Mouse (Mus musculus) left cerebral cortex, postnatal 14 days (tissue): ENCODE measurements at regions not wholly inside any gene's neighbourhood (a gene's known extent, or its start where the extent isn't known, plus 50 kb on each side); places are given as distances from the start of the nearest gene placed in this dataset.

Experiments
- DNase-seq, 2 experiments: peaks; one replicate each; pipeline ENCODE4 v3.0.0; 2021 to 2022; ENCODE audit warnings: low spot score in 2 of 2, mixed read lengths in 1 of 2
- intact Hi-C: fragments of 180-260 bp; cut with DNase I; formaldehyde crosslinking; loops from one replicate; pipeline ENCODE4 v1.15.1; 2025

DNA sequence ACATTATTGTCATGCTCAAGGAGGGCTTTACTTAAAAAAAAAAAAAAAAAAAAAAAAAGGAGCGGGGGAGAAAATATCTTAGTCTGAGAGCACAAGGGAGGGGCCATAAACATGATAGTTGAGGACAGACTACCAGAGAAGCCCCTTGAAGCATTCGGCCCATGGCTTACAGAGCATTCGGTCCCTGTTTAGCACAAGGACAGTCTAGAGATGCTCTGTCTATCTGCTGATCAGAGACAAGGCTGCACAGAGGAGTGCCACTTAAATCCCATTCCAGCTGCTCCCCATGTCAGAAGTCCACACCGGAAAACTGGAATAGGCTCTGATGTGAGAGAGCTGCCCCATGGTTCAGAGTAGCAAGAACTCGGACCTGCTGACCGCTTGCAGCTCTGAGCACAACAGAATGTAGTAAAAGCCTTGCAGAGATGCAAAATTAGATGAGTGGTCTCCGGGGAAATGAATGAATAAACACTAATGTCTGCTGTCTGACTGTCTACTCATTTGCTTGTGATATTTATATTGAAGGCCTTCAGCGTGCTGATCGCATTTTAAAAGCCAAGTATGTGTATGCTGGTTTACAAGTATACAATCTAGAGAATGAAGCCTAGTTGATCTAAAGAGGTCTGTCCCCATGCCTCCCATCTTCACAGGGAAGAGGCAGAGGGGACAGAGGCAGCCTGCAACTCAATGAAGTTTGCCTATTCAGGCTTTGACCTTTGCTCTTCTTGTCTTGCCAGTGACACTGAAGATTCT is 158.4 kb upstream of the Zbtb20 start:
- DNase-seq, result peak in 1 of 2 experiments; percentile 10
- intact Hi-C loops, result no loop called here

DNA sequence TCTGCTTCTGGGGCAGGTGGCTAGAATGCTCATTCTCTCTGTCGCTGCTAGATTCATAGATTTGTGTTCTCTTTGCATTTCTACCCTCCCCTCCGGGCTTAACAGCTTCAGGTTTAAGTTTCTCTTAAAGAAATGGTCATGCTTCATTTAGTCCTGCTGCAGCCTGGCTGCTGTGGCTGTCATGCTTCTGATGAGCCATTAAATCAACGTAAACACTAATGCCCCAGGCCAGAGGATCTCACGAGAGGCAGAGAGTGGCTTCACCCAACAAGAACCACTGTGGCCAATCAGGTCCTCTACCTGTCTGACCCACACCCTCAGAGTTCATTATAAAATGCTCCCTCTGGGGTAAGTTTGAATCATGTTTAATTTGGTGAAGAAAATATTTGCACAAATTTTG is 173.0 kb upstream of the Zbtb20 start:
- no peak for DNase-seq

DNA sequence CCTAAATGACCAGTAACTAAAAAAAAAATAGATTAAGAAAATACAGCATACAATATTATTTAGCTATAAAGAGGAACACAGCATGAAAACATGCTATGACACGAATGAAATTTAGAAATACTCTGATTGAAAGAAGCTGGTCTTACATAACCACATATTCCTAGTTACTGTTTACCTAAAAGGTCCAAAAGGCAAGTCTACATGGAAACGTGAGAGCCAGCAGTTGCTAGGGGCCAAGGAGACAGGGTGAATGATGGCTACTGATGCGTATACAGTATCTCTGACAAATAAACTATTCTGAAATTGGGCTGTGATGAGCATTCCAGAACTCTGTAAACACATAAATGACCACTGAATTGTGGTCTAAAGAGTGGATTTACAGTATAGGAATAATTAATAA is 194.5 kb upstream of the Zbtb20 start:
- intact Hi-C loops, result no loop called here
- DNase-seq, result no peak

More for the DNA sequence above, 173.0 kb upstream of the Zbtb20 start:
- intact Hi-C loops, result no loop called here

DNA sequence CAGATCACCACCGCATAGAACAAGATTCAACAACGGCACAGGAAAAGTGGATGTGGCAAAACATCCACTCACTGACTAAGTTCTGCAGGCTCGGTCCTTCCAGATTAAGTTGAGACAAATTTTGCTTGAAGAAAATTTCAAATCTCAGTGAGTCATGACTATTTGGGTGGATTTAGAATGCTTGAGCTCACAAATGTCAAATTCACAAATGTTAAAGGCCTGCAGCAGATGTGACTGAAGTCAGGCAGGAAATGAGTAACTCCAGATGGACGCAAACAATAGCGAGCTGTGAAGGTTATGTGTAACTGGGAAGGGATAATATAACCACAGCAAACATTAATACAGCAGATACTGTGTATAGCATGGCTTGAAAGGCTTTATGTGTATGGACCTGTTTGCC is 198.5 kb upstream of the Zbtb20 start:
- DNase-seq, result no peak
- intact Hi-C loops, result no loop called here

DNA sequence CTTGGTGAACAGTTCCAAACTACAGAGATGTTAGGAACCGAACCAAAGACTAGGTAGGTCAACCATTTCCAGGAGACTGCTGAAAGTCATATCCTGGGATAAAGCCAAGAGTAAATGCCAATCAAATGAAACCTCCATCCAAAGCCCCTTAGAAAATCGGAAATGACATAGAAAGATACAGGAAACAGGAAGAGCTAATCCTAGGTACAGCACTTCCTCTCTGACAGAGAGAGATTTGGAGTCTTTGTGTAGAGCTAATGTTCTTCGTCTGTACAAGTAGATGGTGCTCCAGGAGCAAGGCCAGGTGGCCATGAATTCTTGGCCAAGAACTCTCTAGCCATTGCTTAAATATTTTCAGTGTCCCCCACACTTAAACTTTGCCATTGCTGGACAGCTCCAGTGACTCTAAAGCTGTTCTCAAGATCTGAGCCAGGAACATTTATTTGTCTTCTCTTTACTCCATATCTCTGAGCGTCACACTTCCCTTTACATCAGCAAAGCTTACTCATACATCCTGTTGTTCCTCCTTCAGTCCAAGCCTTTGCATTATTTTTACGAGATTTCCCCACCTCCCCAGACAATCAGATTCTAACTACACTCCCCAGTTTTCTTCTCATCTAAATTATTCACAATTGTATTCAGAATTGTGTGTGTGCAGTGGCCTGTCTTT is 199.1 kb upstream of the Zbtb20 start:
- intact Hi-C loops, result no loop called here
- DNase-seq, result no peak

DNA sequence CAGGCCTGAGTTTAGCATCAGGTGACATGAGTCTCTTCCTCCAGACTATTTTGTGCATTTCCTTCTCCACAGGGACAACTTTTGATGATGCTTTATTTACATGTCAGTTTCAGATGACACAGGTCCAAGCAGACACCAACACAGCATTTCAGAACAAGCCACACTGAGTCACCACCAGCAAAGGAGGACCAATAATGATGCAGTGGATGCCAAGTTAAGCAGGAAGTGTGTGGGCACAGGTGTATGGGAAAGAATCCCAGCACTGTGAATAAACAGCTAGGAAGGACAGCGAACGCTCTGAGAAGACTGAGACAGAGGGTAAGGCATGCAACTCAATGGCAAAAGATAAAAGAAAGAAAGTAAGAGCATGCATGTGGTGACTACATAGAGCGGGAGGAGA is 200.7 kb upstream of the Zbtb20 start:
- intact Hi-C loops, result no loop called here

DNA sequence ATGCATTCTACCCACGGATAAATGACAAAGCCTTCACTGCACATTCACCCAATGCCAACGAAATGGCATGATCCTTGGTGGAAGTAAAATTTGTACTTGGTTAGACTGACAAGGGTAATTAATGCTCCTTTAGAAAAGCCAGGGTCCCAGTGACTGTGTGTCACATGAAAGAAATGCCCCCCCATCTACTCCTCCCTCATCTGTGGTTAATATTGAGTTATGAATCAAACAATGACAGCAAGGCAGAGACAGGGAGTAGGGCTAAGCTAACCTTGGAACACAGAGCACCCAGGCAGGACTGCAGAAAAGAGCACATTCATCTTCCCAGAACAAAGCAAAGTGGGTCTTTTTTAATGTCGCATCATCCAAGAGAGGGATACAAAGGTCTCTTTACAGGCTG is 209.1 kb upstream of the Zbtb20 start:
- intact Hi-C loops, result no loop called here

More for the DNA sequence above, 200.7 kb upstream of the Zbtb20 start:
- DNase-seq, result no peak

DNA sequence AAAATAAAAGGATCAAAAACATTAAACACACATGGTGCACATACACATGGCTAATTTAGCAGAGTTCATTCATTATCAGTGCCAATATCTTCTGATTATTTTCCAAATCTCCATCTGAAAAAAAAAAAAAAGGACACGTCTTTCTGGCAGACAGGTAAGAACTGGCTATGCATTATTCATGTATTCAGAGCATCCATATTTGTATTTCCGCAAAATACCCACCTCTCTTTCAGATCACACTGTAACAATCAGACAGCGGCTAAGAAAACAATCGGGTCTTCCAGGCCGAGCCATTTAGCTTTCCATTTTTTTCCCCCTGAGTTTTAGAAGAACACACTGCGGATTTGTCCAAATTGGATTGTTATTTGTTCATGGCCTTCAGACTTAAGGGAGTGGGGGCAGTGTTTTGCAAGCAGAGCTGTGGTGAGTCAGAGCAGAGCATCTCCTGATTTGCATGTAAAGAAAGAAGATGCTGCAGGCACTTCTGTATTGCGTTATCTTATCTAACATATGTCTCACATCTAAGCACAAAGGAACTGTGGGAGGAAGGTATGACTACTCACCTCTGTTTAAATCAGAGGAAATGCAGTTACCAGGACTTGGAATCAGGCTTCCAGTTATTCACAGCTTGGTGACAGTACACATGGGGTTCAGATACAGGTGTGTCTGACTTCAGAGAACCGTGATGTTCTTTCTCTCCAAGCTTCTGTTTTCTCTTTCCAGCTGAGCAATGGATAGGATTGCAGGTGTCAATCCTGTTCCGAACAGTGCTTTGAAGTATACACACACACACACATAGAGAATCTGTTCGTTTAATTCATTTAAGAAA is 223.6 kb upstream of the Zbtb20 start:
- intact Hi-C loops, result no loop called here
- no peak for DNase-seq

More for the DNA sequence above, 209.1 kb upstream of the Zbtb20 start:
- no peak for DNase-seq

DNA sequence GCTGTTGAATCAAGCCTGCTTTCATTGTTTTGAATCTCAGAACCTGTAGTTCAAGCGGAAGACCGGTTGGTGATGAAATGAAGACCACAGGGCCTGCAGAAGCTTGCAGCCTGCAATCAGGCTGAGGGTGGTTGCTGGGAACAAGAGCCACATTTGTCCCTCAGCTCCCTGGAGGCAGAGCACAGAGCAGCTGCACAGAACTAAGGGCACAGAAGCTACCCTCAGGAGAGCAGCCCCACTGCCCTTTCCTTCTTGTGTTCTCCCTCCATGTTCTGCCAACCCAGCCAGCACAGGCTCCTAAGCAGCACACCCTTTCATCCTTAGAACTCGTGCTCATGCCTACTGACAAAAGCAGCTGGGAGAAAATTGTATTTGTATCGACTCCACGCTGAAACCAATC is 225.9 kb upstream of the Zbtb20 start:
- intact Hi-C loops, result no loop called here
- peak in 1 of 2 experiments; percentile 2 for DNase-seq

DNA sequence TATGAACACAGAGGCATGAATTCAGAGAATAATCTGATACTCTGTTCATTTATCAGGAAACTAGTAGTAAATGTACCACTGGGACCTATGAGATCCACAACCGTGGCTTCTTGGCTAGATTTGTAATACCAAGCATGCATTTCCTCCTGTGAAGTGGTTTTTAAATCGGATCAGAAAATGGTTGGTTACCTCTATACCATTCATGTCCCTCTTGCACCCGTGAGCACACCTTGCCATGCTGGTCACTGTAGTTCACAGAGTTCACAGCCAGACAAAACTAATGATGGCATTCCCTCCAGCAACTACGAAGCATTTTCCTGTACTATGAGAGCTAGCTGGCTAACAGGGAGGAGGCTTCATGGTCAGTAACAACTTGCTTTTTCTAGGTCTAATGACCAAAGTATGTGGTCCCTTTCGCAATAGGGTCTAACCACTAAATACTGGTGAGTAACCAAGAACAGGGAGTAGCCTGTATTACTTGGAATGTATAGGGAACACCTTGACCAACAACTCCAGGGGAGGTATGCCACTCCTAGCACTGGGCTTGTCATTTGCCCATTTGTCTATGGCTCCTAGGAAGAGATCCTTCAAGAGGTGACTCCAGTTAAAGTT is 227.0 kb upstream of the Zbtb20 start:
- intact Hi-C loops, result no loop called here
- DNase-seq, result no peak

DNA sequence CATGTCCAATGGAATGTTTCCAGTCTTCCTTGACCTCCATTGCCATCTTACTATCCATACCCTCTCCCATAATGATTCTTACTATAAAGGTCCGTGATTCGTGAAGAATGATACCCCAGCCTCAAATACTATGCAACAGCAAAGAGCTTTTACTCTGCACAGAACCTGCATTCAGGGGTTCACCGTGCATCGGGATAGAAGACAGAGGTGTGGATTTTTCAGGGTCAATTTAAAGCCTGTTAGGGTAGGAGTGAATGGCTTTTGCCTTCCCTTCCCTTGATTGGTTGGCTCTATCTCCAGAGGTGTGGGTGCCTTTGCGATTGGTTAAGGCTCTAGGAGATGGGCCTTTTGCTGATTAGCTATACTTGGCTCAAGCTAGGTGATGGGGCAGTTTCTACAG is 227.9 kb upstream of the Zbtb20 start:
- intact Hi-C loops, result no loop called here

DNA sequence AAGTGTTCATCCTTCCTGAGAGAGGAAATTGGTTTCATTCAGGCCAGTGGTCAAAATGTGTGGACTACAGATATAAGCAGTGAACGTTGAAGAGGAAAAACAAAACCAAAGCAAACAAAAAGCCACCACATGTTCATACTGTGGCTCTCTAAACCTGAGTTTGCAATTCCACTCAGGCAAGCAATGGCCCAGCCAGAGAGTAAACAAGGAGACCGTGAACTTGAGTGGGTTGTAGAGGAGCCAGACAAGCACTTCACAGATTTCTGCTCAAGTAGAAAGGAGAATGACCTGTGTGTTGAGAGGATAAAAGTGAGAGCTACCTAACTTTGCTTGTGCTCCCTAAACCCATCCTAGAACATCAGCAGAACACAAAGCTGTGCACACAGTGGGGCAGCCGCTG is 239.9 kb upstream of the Zbtb20 start:
- no peak for DNase-seq
- intact Hi-C loops, result no loop called here

More for the DNA sequence above, 227.9 kb upstream of the Zbtb20 start:
- no peak for DNase-seq

DNA sequence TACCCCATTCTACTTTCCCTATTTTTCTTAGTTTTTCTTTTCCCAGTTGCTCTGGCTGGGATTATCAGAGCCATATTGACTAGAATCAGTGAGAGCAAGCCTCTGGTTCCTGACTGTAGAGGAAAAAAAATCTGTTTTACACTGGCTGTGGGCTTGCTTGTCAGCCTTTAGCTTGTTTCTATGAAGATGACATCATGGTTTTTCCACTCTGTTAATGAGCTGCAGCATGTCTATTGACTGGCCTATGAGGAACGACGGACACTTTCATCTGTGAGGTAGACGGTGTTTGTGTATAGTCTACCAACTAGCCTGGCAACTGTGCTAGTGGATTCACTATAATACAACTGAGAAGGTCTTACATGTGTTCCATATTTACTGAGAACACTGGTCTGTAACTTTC is 248.0 kb upstream of the Zbtb20 start:
- no peak for DNase-seq
- intact Hi-C loops, result no loop called here

DNA sequence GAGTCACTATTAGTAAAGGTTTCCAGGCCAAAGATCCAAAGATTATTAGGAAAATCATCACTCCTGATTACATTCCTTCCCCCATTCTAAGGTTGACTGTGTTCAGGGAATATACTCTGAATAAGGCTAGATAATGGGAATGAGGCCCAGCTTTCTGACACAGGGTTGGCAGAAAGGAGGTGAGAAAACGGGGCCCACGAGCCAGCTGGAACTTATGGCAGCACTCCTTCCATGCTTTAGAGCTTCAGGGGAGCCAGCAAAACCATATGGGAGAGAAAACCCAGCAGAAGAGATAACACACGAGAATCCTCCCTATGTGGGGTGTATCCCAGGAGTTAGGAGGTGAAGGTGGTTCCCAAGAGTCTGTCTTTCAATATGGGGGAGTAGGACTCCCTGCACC is 259.8 kb upstream of the Zbtb20 start:
- peak; percentile 72 to 75 for DNase-seq
- intact Hi-C loops, result loop anchor here (10.0 kb wide), 1 partner anchor 129 kb away; no protein-coding TSS in a partner anchor

DNA sequence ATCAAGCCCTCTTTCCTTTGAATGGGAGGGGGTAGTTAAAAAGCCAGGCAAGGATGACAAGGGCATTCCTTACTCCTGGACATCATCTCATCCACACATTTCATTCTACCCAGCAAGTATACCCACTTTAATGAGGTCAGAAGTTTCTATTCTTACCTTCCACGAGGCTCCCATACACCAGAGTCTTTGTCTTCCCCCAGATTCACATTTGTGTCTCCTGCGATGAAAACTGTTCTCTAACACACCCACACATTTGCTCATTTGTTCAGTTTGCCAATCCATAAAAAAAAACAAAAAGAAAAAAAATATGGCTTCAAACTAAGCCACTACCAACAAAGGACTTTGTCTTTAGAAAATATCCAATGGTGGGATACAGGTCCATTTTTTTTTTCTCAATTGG is 263.7 kb upstream of the Zbtb20 start:
- intact Hi-C loops, result loop anchor here (10.0 kb wide), 1 partner anchor 133 kb away; no protein-coding TSS in a partner anchor
- DNase-seq, result peak in 1 of 2 experiments; percentile 12

DNA sequence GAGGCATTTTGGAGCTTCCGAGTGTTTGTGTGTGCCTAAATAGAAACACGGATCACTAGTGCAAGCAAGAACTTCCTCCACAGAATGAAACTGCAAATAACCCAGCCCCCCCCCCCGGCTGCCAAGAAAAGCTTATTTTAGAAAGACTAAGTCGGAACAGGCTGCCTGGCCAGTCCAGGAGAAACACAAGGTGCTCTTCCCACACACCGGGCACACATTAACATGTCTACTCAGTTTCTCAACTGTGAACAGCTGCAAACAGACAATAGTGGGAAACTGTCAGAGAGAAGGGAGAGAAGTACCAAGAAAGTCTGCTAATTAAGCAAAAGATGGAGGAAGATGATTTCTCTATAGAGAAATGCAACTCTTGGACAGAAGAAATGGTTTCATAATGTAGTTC is 267.3 kb upstream of the Zbtb20 start:
- intact Hi-C loops, result no loop called here
- DNase-seq, result peak; percentile 14

DNA sequence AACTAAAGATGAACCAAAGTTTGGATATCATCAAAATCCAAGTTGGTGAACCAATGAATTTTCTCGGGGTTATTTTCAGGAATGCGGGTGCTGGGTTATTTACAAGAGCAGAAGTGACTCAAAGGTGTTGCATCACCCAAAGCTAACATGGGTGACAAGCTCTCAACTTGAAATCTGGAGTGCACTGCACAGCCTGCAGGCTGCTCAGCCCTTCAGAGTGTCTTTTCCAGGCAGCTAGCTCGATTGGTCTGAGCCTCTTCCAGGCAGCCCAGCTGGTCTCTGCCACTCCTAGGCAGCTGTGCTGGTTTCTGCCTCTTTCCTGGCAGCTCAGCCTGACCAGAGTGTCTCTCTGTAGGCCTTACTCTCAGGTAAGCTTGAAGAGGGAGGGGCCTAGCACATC is 251.9 kb upstream of the Gap43 start:
- intact Hi-C loops, result no loop called here

DNA sequence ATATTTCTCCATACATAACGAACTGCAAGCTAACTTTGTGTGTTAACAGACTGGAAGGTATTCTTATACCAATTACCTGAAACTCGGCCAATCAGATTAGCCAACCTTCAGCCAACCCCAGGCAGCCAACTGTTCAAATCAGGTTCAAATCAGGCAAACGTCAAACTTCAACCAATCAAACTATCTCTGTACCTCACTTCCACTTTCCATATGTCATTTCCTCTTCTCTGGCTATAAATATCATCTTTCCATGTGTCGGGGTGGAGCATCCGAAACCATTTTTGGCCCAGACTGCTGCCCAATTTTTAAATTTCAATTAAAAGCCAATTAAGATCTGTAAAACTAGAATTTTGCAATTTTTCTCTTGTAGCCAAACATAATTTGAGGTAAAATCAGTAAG is 251.1 kb upstream of the Gap43 start:
- intact Hi-C loops, result no loop called here
- no peak for DNase-seq

More for the DNA sequence above, 251.9 kb upstream of the Gap43 start:
- no peak for DNase-seq

DNA sequence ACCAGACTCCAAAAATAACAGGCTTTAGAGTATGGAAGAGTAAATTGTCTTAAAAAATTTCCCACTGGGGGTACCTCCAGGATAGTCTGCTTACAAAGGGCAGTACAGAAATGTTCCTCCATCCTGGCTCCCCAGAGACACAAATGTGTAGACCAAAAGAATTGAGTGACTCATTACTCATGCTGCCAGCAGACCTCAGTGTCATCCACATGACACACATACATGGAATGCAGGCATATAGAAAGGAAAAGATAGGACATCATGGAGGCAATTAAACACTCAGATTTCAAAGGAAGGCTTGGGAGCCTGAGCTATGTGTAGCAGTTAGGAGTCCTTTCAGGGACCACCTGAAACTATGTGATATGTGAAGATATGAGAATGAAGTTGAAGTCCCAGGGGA is 245.7 kb upstream of the Gap43 start:
- intact Hi-C loops, result no loop called here
- DNase-seq, result no peak

DNA sequence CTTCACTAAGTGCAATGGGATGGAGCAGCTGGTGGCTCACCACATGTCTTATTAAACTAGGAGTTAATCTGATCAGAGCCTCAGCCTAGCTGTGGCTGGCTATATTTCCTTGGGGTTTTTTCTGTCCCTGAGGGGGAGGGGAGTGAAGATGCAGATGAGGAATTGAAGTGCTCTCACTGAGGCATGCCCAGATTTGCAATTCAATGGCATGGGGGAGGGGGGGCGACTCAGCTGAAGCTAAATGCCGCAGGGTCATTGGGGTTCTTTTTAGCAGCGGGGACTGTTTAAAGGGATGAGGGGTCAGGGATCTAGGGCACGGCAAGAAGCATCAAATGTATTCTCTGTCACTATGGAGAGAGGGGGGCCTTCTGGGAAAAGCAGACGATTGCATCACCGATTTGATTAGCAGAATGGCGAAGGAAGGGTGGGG is 235.1 kb upstream of the Gap43 start:
- intact Hi-C loops, result no loop called here
- DNase-seq, result peak in 1 of 2 experiments; percentile 5
